Mouse (Mus musculus): ENCODE measurements around the gene Hcn4.

GRCm38 (mm10) chr9:58874354-58874753 lies 51.1 kb downstream of the Hcn4 start:
- TF ChIP-seq CTCF (IDR thresholded peaks at IDR 0.05; ENCODE audit: borderline replicate concordance, extremely low read depth, insufficient read depth, insufficient read length): no peak
- TF ChIP-seq POLR2A (IDR thresholded peaks at IDR 0.05; ENCODE audit: borderline replicate concordance, extremely low read depth, insufficient read depth, insufficient read length, poor library complexity, severe bottlenecking): no peak

Data from brain, embryonic 14.5 days (tissue).